Mouse (Mus musculus) thymus, adult 2 months (tissue): ENCODE measurements at regions not wholly inside any gene's neighbourhood (a gene's known extent, or its start where the extent isn't known, plus 50 kb on each side); places are given as distances from the start of the nearest gene placed in this dataset.

Experiments
- DNase-seq: peaks from one replicate; pipeline ENCODE4 v3.0.0; 2021
- H3K27ac ChIP-seq: fragments of 200-500 bp; 2 replicates; pipeline ENCODE4 v1.5.1; 2012; ENCODE audit warnings: low read length, control low read depth; ENCODE audit not compliant: control insufficient read depth, insufficient read depth
- H3K27me3 ChIP-seq: fragments of 200-500 bp; 2 replicates; pipeline ENCODE4 v1.6.1; 2012; ENCODE audit warnings: mild to moderate bottlenecking, low read length, moderate library complexity, mixed read lengths; ENCODE audit not compliant: control insufficient read depth, insufficient read depth
- H3K36me3 ChIP-seq: fragments of 200-500 bp; 2 replicates; pipeline ENCODE4 v1.6.1; 2012; ENCODE audit warnings: mild to moderate bottlenecking, low read length, moderate library complexity; ENCODE audit not compliant: control insufficient read depth, insufficient read depth
- H3K4me1 ChIP-seq: fragments of 200-500 bp; replicated peaks from 2 replicates; pipeline ENCODE4 v1.6.1; 2012; ENCODE audit warnings: low read length; ENCODE audit not compliant: control insufficient read depth, insufficient read depth
- H3K4me3 ChIP-seq: fragments of 200-500 bp; 2 replicates; pipeline ENCODE4 v1.5.1; 2012; ENCODE audit warnings: mild to moderate bottlenecking, low read length, control low read depth, moderate library complexity; ENCODE audit not compliant: control insufficient read depth, insufficient read depth
- CTCF ChIP-seq: fragments of 200-500 bp; IDR thresholded peaks from 2 replicates; pipeline ENCODE4 v1.5.1; 2012; ENCODE audit warnings: mild to moderate bottlenecking, control low read depth, low read length, moderate library complexity, borderline replicate concordance; ENCODE audit not compliant: control insufficient read depth, poor library complexity, insufficient read depth; ENCODE audit errors: extremely low read depth
- POLR2A ChIP-seq: fragments of 200-500 bp; IDR thresholded peaks from 2 replicates; pipeline ENCODE4 v1.6.1; 2012; ENCODE audit warnings: mild to moderate bottlenecking, low read length, control low read depth, moderate library complexity; ENCODE audit not compliant: control insufficient read depth, poor library complexity, insufficient read depth; ENCODE audit errors: extremely low read depth
- WGBS: fragments of 180-500 bp; shearing (Covaris S2); methylation state at CpG from one replicate; pipeline ENCODE4 v1.1.7; 2018; 5-methylcytosine and 5-hydroxymethylcytosine counted together

DNA sequence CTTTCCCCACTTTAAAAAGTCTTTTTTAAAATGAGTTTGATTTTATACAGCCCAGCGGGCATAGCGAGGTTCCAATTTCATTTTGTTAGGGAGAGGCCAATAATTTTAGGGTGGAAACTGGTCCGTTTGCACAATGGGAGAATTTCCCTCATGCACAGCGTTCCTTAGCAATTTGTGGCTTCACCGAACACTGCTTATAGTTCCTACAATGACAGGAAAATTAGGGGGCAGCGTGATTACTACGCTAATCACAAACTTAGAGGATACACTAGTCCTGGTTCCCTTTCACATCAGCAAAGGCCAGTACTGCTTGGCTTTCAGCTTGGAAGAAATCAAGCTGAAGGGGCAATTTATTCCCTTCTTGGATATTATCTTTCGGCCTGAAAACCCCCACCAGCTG, 745.1 kb upstream of the Gm19410 start:
- H3K36me3 ChIP-seq = no peaks in the 10 kb centered on the region
- H3K27ac ChIP-seq = no peak overlapping the region
- no peaks in the 10 kb centered on the region for H3K27me3 ChIP-seq
- WGBS = 93% methylated on average over 8 of the region's 8 CpGs
- no peaks in the 10 kb centered on the region for H3K4me1 ChIP-seq
- DNase-seq = no peak
- TF ChIP-seq CTCF = no peak
- H3K4me3 ChIP-seq = no peak overlapping the region

DNA sequence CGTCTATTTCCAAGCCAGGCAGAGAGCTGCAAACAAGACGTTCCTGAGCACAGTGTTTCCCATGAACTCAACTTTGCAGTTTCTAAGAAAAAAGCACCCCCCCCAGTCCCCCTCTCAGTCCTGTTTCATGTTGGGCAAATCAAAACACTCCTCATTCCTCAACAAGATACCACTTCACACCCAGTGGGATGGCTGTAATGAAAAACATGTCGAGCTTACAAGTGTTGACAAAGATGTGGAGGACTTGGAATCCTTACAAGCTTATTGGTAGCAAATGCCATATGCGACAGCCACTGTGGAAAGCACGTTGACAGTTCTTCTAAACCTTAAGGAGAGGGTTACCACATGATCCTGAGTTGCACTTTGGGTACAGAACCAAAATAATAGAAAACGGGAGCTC, 742.9 kb upstream of the Gm19410 start:
- Histone ChIP-seq H3K36me3 (no peaks in the 10 kb centered on the region), H3K4me3 (no peak overlapping the region), H3K4me1 (no peaks in the 10 kb centered on the region), H3K27ac (no peak overlapping the region), H3K27me3 (no peaks in the 10 kb centered on the region)
- 85% methylated on average over 6 of the region's 6 CpGs for WGBS
- no peak for DNase-seq
- TF ChIP-seq POLR2A (no peak), CTCF (no peak)

DNA sequence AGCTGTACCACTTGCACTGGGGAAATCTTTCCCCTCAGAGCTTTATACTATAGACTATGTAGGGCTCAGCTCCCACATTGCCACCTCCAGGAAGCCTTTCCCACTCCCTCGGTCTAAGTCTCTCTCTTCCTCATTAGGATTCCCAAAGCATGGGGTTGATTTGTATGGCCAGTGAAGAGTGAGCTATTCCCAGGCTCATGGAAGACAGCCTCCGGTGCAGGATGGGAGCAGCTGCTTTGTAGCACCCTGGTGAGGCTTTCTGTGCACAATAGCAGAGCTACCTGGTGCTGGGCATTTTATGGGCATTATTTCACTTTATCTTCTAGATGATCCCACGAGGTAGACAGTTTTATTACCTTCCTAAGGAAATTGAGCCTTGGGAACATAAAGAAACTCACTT, 717.8 kb upstream of the Gm19410 start:
- Histone ChIP-seq H3K4me1 (no peaks in the 10 kb centered on the region), H3K4me3 (no peak overlapping the region), H3K27me3 (no peaks in the 10 kb centered on the region), H3K27ac (no peak overlapping the region), H3K36me3 (no peaks in the 10 kb centered on the region)
- 58% methylated on average over 3 of the region's 3 CpGs for WGBS
- DNase-seq = no peak
- TF ChIP-seq CTCF (no peak), POLR2A (no peak)

DNA sequence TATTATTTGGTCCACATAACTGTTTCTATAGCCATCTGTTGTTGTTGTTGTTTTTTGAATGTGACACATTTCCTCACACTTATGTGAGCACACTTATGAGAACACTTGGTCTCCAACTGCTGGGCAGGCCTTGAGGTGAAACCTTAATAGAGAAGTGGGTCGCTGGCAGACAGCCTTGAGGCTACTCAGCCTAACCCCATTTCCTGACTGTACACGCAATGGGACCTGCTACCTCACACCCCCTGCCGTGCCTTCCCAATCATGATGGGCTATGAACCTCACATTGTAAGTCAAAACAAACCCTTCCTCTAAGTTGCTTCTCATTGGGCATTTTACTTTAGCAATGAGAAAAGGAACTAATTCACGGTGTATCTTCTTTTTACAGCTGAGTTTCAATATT, 712.1 kb upstream of the Gm19410 start:
- H3K27me3 ChIP-seq = no peaks in the 10 kb centered on the region
- no peak for TF ChIP-seq POLR2A
- TF ChIP-seq CTCF = no peak
- WGBS = 52% methylated on average over 4 of the region's 4 CpGs
- no peak overlapping the region for H3K4me3 ChIP-seq
- no peak for DNase-seq
- H3K36me3 ChIP-seq = no peaks in the 10 kb centered on the region
- H3K4me1 ChIP-seq = no peaks in the 10 kb centered on the region
- H3K27ac ChIP-seq = no peak overlapping the region

DNA sequence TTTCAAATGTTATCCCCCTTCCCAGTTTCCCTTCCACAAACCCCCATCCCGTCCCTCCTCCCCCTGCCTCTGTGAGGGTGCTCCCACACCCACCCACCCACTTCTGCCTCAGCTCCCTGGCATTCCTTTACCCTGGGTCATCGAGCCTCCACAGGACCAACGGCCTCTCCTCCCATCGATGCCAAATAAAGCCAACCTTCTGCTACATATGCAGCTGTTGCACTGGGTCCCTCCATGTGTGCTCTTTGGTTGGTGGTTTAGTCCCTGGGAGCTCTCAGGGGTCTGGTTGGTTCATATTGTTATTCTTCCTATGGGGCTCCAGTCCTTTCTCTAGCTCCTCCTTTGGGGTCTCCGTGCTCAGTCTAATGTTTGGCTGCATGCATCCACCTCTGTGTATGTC, 704.5 kb upstream of the Gm19410 start:
- no peaks in the 10 kb centered on the region for H3K36me3 ChIP-seq
- H3K4me1 ChIP-seq = no peaks in the 10 kb centered on the region
- no peak for DNase-seq
- H3K27ac ChIP-seq = no peak overlapping the region
- TF ChIP-seq POLR2A = no peak
- H3K4me3 ChIP-seq = no peak overlapping the region
- H3K27me3 ChIP-seq = no peaks in the 10 kb centered on the region
- WGBS = 97% methylated on average over 5 of the region's 5 CpGs

DNA sequence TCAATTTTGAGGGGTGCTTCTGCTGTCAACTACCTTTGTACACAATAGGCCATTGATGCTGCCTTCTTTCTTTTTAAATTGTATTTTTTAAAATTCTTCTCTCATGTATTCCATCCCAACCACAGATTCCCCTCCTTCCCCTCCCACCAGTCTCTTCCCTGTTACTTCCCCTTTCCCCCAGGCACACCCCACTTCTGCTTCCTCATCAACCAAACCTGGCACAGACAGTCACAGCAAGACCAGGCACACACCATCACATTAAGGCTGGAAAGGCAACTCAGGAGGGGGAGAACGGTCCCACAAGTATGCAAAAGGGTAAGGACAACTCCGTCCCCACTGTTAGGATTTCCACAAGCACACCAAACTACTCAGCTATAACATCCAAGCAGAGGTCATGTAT, 697.4 kb upstream of the Gm19410 start:
- 68% methylated on average over 2 of the region's 2 CpGs for WGBS
- Histone ChIP-seq H3K36me3 (no peaks in the 10 kb centered on the region), H3K4me3 (no peak overlapping the region), H3K27me3 (no peaks in the 10 kb centered on the region), H3K27ac (no peak overlapping the region), H3K4me1 (0 out of 2 replicates have a peak, but pooled peaks cover 2% of the 10 kb centered on the region)
- TF ChIP-seq POLR2A = no peak
- no peak for DNase-seq

DNA sequence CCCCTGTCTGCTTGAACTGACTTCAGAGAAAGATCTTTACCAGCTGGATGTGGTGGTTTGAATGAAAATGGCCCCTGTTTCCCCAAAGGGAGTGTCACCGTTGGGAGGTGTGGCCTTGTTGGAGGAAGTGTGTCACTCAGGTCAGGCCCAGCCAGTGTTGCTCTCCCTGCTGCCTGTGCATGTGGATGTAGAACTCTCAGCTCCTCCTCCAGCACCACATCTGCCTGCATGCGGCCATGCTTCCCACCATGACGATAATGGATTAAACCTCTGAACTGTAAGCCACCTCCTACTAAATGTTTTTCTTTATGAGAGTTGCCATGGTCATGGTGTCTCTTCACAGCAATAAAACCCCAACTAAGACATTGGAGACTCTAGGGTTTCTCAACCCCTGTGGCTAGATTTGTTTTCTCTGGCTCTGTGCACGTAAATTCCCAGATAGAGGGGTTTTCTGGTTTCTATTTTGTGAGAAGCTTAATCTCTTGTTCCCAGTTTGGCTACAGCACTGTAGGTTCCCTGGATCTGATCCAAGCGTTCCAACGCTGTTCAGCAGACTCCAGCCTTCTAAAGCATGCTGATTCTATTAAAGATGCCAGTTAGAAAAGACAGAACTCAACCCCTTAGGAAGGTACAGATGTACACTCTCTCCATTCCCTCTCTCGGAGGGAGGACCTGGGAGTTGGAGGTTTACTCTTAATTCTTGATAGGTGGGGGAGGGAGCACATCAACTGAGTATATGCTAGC, 695.2 kb upstream of the Gm19410 start:
- Histone ChIP-seq H3K36me3 (no peaks in the 10 kb centered on the region), H3K4me3 (no peak overlapping the region), H3K27me3 (no peaks in the 10 kb centered on the region), H3K27ac (no peak overlapping the region), H3K4me1 (0 out of 2 replicates have a peak, but pooled peaks cover 2% of the 10 kb centered on the region)
- 88% methylated on average over 7 of the region's 7 CpGs for WGBS
- TF ChIP-seq POLR2A (no peak), CTCF (no peak)
- no peak for DNase-seq
